Mouse (Mus musculus): ENCODE data around the gene Slc26a5. TPM values are rescaled to one million over a fixed set of nuclear protein-coding genes. Genes with fewer than 3 reads are reported as not detected.

Gene Slc26a5
- polyA plus RNA-seq (2015; fragmentation: Nextera tagmentation; extraction: Ambion mirVana), result not detected in 2 replicates

DNA sequence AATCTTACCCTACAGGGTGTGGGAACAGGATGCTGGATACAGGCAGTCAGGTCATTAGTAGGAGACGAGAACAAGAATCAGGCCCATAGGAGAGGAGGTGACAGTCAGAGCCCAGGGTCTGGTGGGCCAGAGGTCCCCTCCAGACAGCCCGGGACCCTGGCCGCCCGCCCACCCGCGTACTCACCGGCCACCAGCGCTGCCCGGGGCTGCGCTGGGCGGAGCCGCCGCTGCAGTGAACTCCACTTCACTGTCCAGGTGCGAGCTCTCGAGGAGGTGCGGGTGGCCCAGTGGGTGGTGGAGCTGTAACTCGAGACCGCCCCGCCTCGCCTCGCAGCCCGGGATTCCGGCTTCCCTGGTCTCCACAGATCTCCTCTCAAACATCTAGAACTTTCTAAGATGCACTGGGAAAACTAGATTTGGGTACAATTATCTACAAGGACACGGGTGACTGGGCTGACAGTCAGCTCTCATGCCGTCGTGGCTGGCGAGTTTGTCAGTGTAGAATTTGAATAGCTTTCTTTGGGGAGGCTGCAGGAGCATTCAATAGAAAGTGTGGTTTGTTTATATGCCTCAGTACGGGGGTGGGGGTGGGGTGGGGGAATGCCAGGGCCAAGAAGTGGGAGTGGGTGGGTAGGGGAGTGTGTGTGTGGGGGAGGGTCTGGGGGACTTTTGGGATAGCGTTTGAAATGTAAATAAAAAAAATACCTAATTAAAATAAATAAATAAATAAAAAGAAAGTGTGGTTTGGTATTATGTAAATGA is at the start of gene Slc26a5:
TSS of gene Slc26a5 (minus strand) at position 259 of the 762 bp plus-strand sequence.
- no peaks in the 10 kb centered on the region for H3K9me3 ChIP-seq (replicated peaks; ENCODE audit: control insufficient read depth, low read length)
- no peak for ATAC-seq (ENCODE audit: low read depth)
- H3K9ac ChIP-seq (ENCODE audit: low read depth, low read length), result no peak within 1 kb of the TSS
- H3K27ac ChIP-seq (ENCODE audit: low read length), result no peak within 1 kb of the TSS
- H3K27me3 ChIP-seq (ENCODE audit: control insufficient read depth, insufficient read depth, low read depth, low read length), result peaks cover 3% of the 10 kb centered on the region; the same call in 1 of the 2 replicates
- no peaks in the 10 kb centered on the region for H3K4me1 ChIP-seq (ENCODE audit: control insufficient read depth, low read depth, low read length)
- WGBS (ENCODE audit: insufficient replicate concordance), result 4% methylated on average over 29 of the region's 29 CpGs
- H3K36me3 ChIP-seq (ENCODE audit: control insufficient read depth, insufficient read depth), result no peaks in the 10 kb centered on the region
- H3K4me3 ChIP-seq (ENCODE audit: low read depth, low read length), result no peak within 1 kb of the TSS
- peak within 1 kb of the TSS; percentile 12; the same call in 1 of the 2 replicates for H3K4me2 ChIP-seq (ENCODE audit: low read depth, low read length)

DNA sequence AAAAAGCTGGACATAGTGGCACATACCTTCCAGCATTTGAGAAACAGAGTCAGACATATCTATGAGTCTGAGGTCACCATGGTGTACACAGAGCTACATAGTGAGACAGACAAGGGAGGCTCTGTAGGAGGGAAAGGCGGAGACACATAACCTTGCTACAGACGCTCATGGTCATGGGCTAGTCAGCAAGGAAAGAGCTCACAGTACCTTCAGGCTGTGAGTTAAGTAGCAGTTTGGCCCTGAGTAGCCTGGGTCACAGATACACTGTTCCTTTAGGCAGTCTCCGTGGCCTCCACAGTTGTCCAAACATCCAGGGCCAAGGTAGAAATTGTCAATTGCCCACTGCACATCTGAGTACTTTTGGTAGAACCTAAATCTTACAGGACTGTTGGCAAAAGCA is 49.4 kb upstream of the Slc26a5 start:
- H3K27me3 ChIP-seq (ENCODE audit: control insufficient read depth, insufficient read depth, low read depth, low read length), result no peaks in the 10 kb centered on the region
- no peaks in the 10 kb centered on the region for H3K4me1 ChIP-seq (ENCODE audit: control insufficient read depth, low read depth, low read length)
- no peaks in the 10 kb centered on the region for H3K36me3 ChIP-seq (ENCODE audit: control insufficient read depth, insufficient read depth)
- no peak for ATAC-seq (ENCODE audit: low read depth)
- WGBS (ENCODE audit: insufficient replicate concordance), result 55% methylated on average over 3 of the region's 3 CpGs
- H3K9me3 ChIP-seq (replicated peaks; ENCODE audit: control insufficient read depth, low read length), result no peaks in the 10 kb centered on the region
- H3K27ac ChIP-seq (ENCODE audit: low read length), result no peak overlapping the region
- H3K4me3 ChIP-seq (ENCODE audit: low read depth, low read length), result no peak overlapping the region
- no peak overlapping the region for H3K4me2 ChIP-seq (ENCODE audit: low read depth, low read length)
- H3K9ac ChIP-seq (ENCODE audit: low read depth, low read length), result no peak overlapping the region

DNA sequence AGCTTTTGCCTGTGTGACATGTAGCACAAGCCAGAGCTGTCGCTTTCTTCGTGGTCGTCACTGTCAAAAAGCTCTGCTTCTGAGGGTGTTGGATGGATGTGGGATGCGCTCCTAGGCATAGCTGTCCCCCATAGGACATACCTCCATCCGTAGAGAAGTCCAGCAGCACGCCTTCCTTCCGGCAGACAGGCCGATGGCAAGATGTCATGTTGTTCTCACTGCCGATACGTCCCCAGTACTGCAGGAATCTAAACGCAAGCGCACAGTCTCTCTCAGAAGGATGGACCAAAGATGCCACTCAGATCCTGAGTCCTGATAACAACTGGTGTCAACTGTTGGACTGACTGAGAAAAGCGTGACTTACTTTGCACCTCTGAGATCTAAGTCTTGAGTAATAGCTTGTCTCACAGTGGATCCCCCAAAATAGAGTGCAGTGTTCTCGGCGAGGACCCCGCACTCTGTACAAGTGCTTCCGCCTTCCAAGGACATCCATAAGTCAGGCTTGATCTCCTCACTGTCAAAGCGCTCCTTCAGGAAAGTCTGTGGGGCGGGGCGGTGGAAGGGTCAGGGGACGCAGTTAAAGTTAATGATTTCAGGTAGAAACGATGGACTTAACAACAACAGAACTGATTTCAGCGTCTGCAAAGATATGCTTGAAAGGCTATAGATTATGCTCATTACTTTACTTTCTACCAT is 47.6 kb upstream of the Slc26a5 start:
- no peak for ATAC-seq (ENCODE audit: low read depth)
- Histone ChIP-seq H3K9ac (ENCODE audit: low read depth, low read length) (no peak overlapping the region), H3K36me3 (ENCODE audit: control insufficient read depth, insufficient read depth) (no peaks in the 10 kb centered on the region), H3K27ac (ENCODE audit: low read length) (no peak overlapping the region), H3K4me1 (ENCODE audit: control insufficient read depth, low read depth, low read length) (no peaks in the 10 kb centered on the region), H3K27me3 (ENCODE audit: control insufficient read depth, insufficient read depth, low read depth, low read length) (no peaks in the 10 kb centered on the region), H3K9me3 (replicated peaks; ENCODE audit: control insufficient read depth, low read length) (no peaks in the 10 kb centered on the region), H3K4me2 (ENCODE audit: low read depth, low read length) (no peak overlapping the region), H3K4me3 (ENCODE audit: low read depth, low read length) (no peak overlapping the region)
- 77% methylated on average over 23 of the region's 23 CpGs for WGBS (ENCODE audit: insufficient replicate concordance)

DNA sequence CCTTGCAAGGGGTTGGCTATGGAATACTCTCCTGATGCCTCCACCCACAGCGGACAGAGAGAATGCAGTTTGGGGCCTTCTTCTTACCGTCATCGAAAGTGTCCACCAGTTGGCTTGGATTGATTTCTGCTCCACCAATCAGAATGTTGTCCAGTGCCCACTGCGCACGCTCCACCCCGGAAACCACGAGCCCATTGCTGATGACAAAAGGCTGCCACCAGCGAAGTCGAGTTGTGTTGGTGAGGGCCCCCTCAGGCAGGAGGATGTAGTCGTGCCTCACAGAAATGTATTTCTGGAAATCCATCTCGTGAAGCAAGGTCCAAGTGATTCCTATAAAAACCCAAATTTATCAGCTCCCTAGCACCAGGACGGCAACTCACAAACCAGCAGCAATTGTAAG is 45.3 kb upstream of the Slc26a5 start:
- ATAC-seq (ENCODE audit: low read depth), result no peak
- H3K27ac ChIP-seq (ENCODE audit: low read length), result no peak overlapping the region
- no peak overlapping the region for H3K4me2 ChIP-seq (ENCODE audit: low read depth, low read length)
- no peaks in the 10 kb centered on the region for H3K27me3 ChIP-seq (ENCODE audit: control insufficient read depth, insufficient read depth, low read depth, low read length)
- H3K9me3 ChIP-seq (replicated peaks; ENCODE audit: control insufficient read depth, low read length), result no peaks in the 10 kb centered on the region
- WGBS (ENCODE audit: insufficient replicate concordance), result 80% methylated on average over 12 of the region's 12 CpGs
- no peaks in the 10 kb centered on the region for H3K36me3 ChIP-seq (ENCODE audit: control insufficient read depth, insufficient read depth)
- no peak overlapping the region for H3K4me3 ChIP-seq (ENCODE audit: low read depth, low read length)
- no peaks in the 10 kb centered on the region for H3K4me1 ChIP-seq (ENCODE audit: control insufficient read depth, low read depth, low read length)
- no peak overlapping the region for H3K9ac ChIP-seq (ENCODE audit: low read depth, low read length)

DNA sequence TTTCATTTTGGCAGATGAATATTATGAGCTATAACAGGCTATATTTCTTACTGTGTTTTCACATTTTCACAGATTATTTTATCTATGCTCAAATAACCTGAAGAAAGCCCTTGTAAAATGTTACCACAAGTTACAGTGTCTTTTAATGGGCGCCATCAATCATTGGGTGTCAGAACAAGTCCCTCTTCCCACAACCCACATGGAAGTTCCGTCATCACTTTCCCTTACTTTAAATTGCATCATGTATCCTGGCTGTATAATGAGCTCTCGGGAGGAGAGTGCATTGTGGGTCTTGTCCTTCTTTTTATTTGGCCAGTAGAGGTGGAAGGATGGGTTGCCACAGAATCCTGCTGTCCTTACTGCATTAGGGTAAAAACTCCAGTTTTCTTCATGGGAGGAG is 44.3 kb upstream of the Slc26a5 start:
- H3K9ac ChIP-seq (ENCODE audit: low read depth, low read length), result no peak overlapping the region
- H3K27ac ChIP-seq (ENCODE audit: low read length), result no peak overlapping the region
- H3K9me3 ChIP-seq (replicated peaks; ENCODE audit: control insufficient read depth, low read length), result no peaks in the 10 kb centered on the region
- H3K4me3 ChIP-seq (ENCODE audit: low read depth, low read length), result no peak overlapping the region
- H3K27me3 ChIP-seq (ENCODE audit: control insufficient read depth, insufficient read depth, low read depth, low read length), result no peaks in the 10 kb centered on the region
- no peaks in the 10 kb centered on the region for H3K36me3 ChIP-seq (ENCODE audit: control insufficient read depth, insufficient read depth)
- no peaks in the 10 kb centered on the region for H3K4me1 ChIP-seq (ENCODE audit: control insufficient read depth, low read depth, low read length)
- 67% methylated on average over 3 of the region's 3 CpGs for WGBS (ENCODE audit: insufficient replicate concordance)
- no peak for ATAC-seq (ENCODE audit: low read depth)
- no peak overlapping the region for H3K4me2 ChIP-seq (ENCODE audit: low read depth, low read length)

DNA sequence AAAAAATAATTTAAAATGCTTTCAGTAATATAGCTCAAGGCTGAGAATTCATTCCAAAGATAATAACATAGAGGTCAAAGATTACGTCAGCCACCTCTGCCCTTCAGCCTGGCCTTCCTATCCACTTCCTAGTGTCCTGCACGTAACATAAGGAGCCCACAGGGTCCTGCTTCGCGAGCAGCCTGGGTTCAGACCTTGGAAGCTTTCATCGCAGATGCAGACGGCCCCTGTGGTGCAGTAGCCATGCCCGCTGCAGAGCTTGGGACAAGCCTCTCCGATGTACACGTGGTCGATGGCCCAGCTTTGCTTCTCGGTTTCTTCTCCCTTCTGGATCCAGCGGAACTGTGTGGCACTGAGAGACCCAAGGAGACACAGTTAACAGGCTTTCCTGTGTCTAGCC is 36.0 kb upstream of the Slc26a5 start:
- Histone ChIP-seq H3K4me1 (ENCODE audit: control insufficient read depth, low read depth, low read length) (no peaks in the 10 kb centered on the region), H3K27me3 (ENCODE audit: control insufficient read depth, insufficient read depth, low read depth, low read length) (no peaks in the 10 kb centered on the region), H3K9me3 (replicated peaks; ENCODE audit: control insufficient read depth, low read length) (no peaks in the 10 kb centered on the region), H3K27ac (ENCODE audit: low read length) (no peak overlapping the region), H3K4me3 (ENCODE audit: low read depth, low read length) (no peak overlapping the region), H3K9ac (ENCODE audit: low read depth, low read length) (no peak overlapping the region), H3K36me3 (ENCODE audit: control insufficient read depth, insufficient read depth) (no peaks in the 10 kb centered on the region), H3K4me2 (ENCODE audit: low read depth, low read length) (no peak overlapping the region)
- no peak for ATAC-seq (ENCODE audit: low read depth)
- 61% methylated on average over 12 of the region's 12 CpGs for WGBS (ENCODE audit: insufficient replicate concordance)

DNA sequence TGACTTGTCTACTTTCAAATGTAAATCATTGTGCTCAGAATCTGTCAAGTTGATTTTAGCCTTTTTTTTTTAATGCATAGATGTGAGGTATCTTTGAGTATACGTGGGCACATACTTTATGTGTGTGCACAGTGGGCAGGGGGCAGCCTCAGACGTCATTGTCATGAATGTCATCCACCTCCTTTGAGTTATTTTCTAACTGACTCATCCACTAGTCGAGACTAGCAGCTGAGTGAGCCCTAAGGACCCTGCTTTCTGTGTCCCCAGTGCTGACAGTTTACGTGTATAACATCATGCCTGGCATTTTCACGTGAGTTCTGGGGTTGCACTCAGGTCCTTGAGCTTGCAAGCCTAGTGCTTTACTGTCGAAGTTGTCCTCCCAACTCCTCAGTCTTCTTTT is 35.5 kb upstream of the Slc26a5 start:
- H3K4me2 ChIP-seq (ENCODE audit: low read depth, low read length), result no peak overlapping the region
- no peak overlapping the region for H3K9ac ChIP-seq (ENCODE audit: low read depth, low read length)
- H3K27me3 ChIP-seq (ENCODE audit: control insufficient read depth, insufficient read depth, low read depth, low read length), result no peaks in the 10 kb centered on the region
- WGBS (ENCODE audit: insufficient replicate concordance), result 52% methylated on average over 6 of the region's 6 CpGs
- H3K36me3 ChIP-seq (ENCODE audit: control insufficient read depth, insufficient read depth), result no peaks in the 10 kb centered on the region
- H3K4me3 ChIP-seq (ENCODE audit: low read depth, low read length), result no peak overlapping the region
- H3K9me3 ChIP-seq (replicated peaks; ENCODE audit: control insufficient read depth, low read length), result no peaks in the 10 kb centered on the region
- no peak for ATAC-seq (ENCODE audit: low read depth)
- H3K4me1 ChIP-seq (ENCODE audit: control insufficient read depth, low read depth, low read length), result no peaks in the 10 kb centered on the region
- no peak overlapping the region for H3K27ac ChIP-seq (ENCODE audit: low read length)

DNA sequence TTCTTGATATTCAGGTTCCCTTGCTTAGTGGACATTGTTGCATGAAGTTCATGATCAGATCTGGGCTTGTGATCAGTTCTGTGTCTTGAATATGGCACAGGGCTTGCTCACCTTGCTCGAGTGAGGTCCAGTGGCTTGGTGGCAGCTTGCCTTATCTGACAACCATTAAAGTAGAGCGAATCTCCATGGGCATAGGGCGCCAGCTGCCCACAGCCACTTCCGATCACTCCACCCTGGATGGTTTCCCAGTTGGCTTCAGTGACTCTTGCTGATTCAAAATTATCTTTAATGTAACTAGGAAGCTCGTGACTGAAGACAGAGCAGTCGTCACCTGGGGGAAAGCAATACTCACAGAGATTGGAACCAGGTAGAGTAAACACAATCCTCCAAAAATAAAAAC is 33.5 kb upstream of the Slc26a5 start:
- WGBS (ENCODE audit: insufficient replicate concordance), result 61% methylated on average over 6 of the region's 6 CpGs
- Histone ChIP-seq H3K9me3 (replicated peaks; ENCODE audit: control insufficient read depth, low read length) (no peaks in the 10 kb centered on the region), H3K27ac (ENCODE audit: low read length) (no peak overlapping the region)

DNA sequence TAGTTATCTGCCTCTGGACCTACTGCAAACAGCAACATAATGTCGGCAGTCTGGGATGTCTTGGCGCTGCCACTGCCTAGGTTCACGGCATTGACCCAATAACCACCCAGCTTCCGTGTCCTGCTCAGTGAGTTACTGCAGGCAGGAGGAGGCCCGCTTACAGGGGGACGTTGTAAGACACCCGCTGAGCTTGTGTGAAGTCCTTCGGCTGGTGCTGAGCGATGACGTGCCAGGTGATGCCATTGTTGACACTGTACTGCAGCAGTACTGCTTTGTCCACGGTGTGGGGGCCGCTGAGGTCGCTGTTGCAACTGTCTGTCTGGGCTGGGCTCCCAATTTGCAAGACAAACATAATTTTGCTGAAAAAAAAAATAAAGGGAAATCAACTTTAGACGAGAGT is 31.2 kb upstream of the Slc26a5 start:
- Histone ChIP-seq H3K36me3 (ENCODE audit: control insufficient read depth, insufficient read depth) (no peaks in the 10 kb centered on the region), H3K27ac (ENCODE audit: low read length) (no peak overlapping the region), H3K9me3 (replicated peaks; ENCODE audit: control insufficient read depth, low read length) (no peaks in the 10 kb centered on the region), H3K9ac (ENCODE audit: low read depth, low read length) (no peak overlapping the region), H3K4me3 (ENCODE audit: low read depth, low read length) (no peak overlapping the region), H3K4me2 (ENCODE audit: low read depth, low read length) (no peak overlapping the region), H3K4me1 (ENCODE audit: control insufficient read depth, low read depth, low read length) (no peaks in the 10 kb centered on the region), H3K27me3 (ENCODE audit: control insufficient read depth, insufficient read depth, low read depth, low read length) (no peaks in the 10 kb centered on the region)
- ATAC-seq (ENCODE audit: low read depth), result no peak
- 59% methylated on average over 14 of the region's 14 CpGs for WGBS (ENCODE audit: insufficient replicate concordance)

More for the DNA sequence above, 33.5 kb upstream of the Slc26a5 start:
- H3K4me2 ChIP-seq (ENCODE audit: low read depth, low read length), result no peak overlapping the region
- no peak for ATAC-seq (ENCODE audit: low read depth)
- no peak overlapping the region for H3K9ac ChIP-seq (ENCODE audit: low read depth, low read length)
- no peaks in the 10 kb centered on the region for H3K4me1 ChIP-seq (ENCODE audit: control insufficient read depth, low read depth, low read length)
- no peak overlapping the region for H3K4me3 ChIP-seq (ENCODE audit: low read depth, low read length)
- H3K36me3 ChIP-seq (ENCODE audit: control insufficient read depth, insufficient read depth), result no peaks in the 10 kb centered on the region
- H3K27me3 ChIP-seq (ENCODE audit: control insufficient read depth, insufficient read depth, low read depth, low read length), result no peaks in the 10 kb centered on the region

All from liver, embryonic 16.5 days (tissue).